Mouse (Mus musculus) liver, embryonic 11.5 days (tissue): Measurements from ENCODE around the gene Mcm8. TPM values are rescaled to one million over a fixed set of nuclear protein-coding genes. Genes with fewer than 3 reads are reported as not detected.

Experiments
- ATAC-seq: fragments of 200-750 bp; cut with Nextera tagmentation; replicated peaks from 2 replicates; pipeline ENCODE4 v1.8.0; 2017; ENCODE audit warnings: moderate number of reproducible peaks, mild to moderate bottlenecking, moderate TSS enrichment, moderate library complexity; ENCODE audit not compliant: low FRiP score
- DNase-seq: peaks from one replicate; pipeline ENCODE4 v3.0.0-alpha.2; 2017; ENCODE audit warnings: low spot score
- H3K27ac ChIP-seq: fragments of 300-500 bp; sonication (generic); 2 replicates; pipeline ENCODE4 v1.5.1; 2014; ENCODE audit warnings: mild to moderate bottlenecking, low read depth, low read length, control low read depth
- H3K27me3 ChIP-seq: fragments of 300-500 bp; sonication (generic); replicated peaks from 2 replicates; pipeline ENCODE4 v1.6.1; 2014; ENCODE audit warnings: low read length, mixed read lengths; ENCODE audit not compliant: control insufficient read depth, insufficient read depth
- H3K36me3 ChIP-seq: fragments of 300-500 bp; sonication (generic); 2 replicates; pipeline ENCODE4 v1.6.1; 2014; ENCODE audit warnings: mild to moderate bottlenecking, low read length, moderate library complexity, mixed read lengths; ENCODE audit not compliant: control insufficient read depth, insufficient read depth
- H3K4me1 ChIP-seq: fragments of 300-500 bp; sonication (generic); replicated peaks from 2 replicates; pipeline ENCODE4 v1.6.1; 2014; ENCODE audit warnings: low read length, mixed read lengths; ENCODE audit not compliant: control insufficient read depth, insufficient read depth
- H3K4me2 ChIP-seq: fragments of 300-500 bp; sonication (generic); 2 replicates; pipeline ENCODE4 v1.6.1; 2014; ENCODE audit warnings: mild to moderate bottlenecking, control low read depth, moderate library complexity
- H3K4me3 ChIP-seq: fragments of 300-500 bp; sonication (generic); 2 replicates; pipeline ENCODE4 v1.5.1; 2014; ENCODE audit warnings: low read depth, low read length, control low read depth
- H3K9ac ChIP-seq: fragments of 300-500 bp; sonication (generic); 2 replicates; pipeline ENCODE4 v1.6.1; 2014; ENCODE audit warnings: low read depth, low read length, control low read depth
- H3K9me3 ChIP-seq: fragments of 300-500 bp; sonication (generic); 2 replicates; pipeline ENCODE4 v1.6.1; 2016; ENCODE audit warnings: low read length, inconsistent platforms, mixed read lengths; ENCODE audit not compliant: control insufficient read depth
- WGBS: fragments of 180-500 bp; shearing (Covaris S2); extraction: QIAGEN DNeasy Blood & Tissue Kit; methylation state at CpG from one replicate; pipeline ENCODE4 v1.1.7; 2014; 5-methylcytosine and 5-hydroxymethylcytosine counted together
- polyA plus RNA-seq: library from polyadenylated mRNA; unstranded; fragments of >200 nt; fragmentation: Nextera tagmentation; extraction: Ambion mirVana; gene quantifications from 2 replicates; pipeline ENCODE4 v1.2.1, GENCODE M21; 2014

The Mcm8 gene
- polyA plus RNA-seq, 1 experiment from 2014 or later = 19.8 TPM

DNA sequence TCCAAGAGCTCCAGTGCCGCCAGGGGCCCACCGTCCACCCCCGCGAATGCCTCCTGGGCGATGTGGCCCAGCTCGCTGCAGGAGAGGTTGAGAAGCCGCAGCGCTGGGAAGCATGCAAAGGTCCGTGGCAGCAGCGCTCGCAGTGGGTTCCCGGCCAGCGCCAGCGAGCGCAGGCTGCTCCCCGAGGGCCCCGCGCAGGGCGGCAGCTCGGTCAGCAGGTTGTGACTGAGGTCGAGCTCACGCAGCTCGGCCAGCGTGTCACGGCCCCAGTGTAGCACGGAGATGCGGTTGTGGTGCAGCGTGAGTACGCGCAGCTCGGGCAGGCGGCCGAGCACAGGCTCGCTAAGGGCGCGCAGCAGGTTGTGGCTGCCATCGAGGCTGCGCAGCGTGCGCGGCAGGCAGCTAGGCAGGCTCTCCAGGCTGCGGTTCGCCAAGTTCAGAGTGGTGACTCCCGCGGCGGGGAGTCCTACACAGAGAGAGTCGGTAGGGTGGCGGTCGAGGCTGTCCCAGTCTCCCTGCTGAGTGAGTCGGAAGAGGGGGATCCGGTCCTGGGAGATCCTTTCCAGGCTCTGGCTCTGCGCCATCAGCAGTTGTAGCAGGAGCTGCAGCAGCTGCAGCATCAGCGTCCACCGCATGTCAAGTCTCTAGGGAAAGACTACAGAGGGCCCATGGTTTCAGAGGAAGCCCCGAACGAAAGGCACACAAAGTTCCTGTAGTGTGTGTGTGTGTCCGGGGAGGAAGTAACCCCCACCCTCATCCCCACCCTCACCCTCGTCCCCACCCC is 63.5 kb downstream of the Mcm8 start:
- no peak overlapping the region for H3K27ac ChIP-seq
- H3K36me3 ChIP-seq = no peaks in the 10 kb centered on the region
- peak overlapping the region; percentile 85 for H3K4me2 ChIP-seq
- under 1% methylated on average over 58 of the region's 58 CpGs for WGBS
- peak overlapping the region; percentile 49 for H3K4me3 ChIP-seq
- peaks cover 9% of the 10 kb centered on the region for H3K4me1 ChIP-seq
- ATAC-seq = peak; percentile 42; the same call in 1 of the 2 replicates
- no peak overlapping the region for H3K9ac ChIP-seq
- peak; percentile 68 for DNase-seq
- H3K9me3 ChIP-seq = no peaks in the 10 kb centered on the region
- peaks cover 43% of the 10 kb centered on the region for H3K27me3 ChIP-seq

DNA sequence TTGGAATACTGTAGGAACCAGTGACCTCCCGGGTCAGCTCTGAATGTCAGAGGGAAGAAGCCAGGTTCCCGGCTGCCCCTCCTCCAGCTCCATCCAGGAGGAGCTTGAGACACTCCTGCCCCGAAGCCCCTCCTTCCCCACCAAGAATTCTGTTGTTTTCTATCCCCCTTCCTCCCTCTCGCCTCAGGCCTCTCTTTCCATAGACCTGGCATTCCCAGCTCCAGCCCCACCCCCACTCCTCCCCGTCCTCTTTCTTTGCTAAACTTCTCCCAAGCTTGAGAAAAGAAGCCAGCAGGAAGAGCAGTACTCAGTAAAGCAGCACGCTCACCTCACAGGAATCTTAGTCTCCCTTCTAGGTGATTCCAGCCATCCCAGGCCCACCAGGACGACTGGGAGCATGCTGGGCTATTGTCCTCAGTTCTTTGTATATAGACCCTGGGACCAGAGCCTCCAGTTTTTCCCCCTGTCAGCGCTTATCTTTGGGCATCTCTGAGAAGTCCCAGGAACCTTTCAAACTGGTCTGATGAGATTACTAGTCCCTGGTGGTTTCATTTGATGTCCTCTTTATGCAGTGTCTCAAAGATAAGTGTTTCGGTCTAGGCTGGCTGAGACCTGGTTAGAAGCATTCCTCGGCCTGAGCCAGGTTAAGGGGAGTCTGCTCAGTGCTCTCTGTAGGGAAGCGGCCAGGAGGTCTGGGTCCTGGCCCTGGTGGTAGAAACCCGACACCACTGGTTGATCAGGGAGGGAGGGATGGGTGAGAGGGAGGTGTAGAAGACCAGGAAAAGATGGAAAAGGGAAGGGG is 65.1 kb downstream of the Mcm8 start, which contains the start of gene Lrrn4:
Gene Lrrn4, minus strand, starts transcription at position 48 of the 802 bp plus-strand sequence.
- Histone ChIP-seq H3K4me3 (peak within 1 kb of the TSS; percentile 49), H3K9me3 (no peaks in the 10 kb centered on the region), H3K36me3 (no peaks in the 10 kb centered on the region), H3K9ac (no peak within 1 kb of the TSS), H3K4me1 (peaks cover 9% of the 10 kb centered on the region), H3K27me3 (peaks cover 43% of the 10 kb centered on the region), H3K27ac (no peak within 1 kb of the TSS), H3K4me2 (peak within 1 kb of the TSS; percentile 85)
- ATAC-seq = no peak
- DNase-seq = no peak
- WGBS = 9% methylated on average over 12 of the region's 12 CpGs

DNA sequence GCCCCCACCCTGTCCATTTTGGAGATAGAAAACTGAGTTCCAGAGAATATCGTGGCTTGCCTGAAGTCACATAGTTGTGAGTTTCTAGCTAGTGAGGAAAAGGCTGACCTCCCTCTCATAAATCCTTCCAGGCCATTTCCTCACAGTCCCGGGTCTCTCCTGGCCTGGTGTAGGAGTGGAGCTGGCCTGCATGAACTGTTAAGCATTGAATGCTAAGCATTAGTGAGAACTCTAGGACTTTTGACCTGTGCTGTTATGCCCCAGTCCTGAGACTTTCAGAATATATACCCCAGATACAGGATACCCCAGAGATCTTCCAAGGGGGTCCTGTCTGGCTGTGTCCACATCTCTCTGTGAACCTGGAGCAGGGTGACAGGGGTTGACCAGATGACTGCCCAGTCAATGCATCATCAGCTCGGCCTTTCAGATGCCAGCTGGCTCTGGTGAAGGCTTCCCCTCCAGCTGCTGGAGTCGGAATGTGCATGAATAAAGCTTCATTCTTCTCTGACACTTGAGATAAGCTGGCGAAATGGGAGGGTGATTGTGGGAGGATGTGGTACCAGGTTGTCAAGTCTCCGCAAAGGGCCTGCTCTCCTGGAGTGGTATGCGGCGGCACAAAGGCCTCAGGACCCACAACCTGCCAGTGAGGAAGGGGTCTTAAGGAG is 68.5 kb downstream of the Mcm8 start:
- Histone ChIP-seq H3K27ac (no peak overlapping the region), H3K9me3 (no peaks in the 10 kb centered on the region), H3K36me3 (no peaks in the 10 kb centered on the region), H3K9ac (no peak overlapping the region), H3K4me2 (no peak overlapping the region), H3K4me3 (no peak overlapping the region), H3K27me3 (peaks cover 18% of the 10 kb centered on the region), H3K4me1 (peaks cover 4% of the 10 kb centered on the region)
- ATAC-seq = no peak
- no peak for DNase-seq
- 50% methylated on average over 8 of the region's 8 CpGs for WGBS

DNA sequence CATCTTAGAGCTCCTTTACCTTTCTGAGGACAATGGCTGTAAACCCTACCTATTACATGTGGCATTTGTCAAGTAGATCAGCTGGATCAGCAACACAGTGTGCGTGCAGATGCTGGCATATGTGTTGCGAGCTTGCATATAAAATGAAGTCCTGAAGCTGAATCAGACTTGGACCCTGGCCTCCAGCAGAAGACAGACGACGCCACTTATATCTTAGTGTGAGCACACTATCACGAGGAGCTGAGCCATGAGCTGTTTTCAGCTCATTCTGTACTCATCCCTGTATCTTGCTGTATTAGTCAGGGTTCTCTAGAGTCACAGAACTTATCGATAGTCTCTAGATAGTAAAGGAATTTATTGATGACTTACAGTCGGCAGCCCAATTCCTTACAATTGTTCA is 69.4 kb downstream of the Mcm8 start:
- no peak overlapping the region for H3K9ac ChIP-seq
- H3K36me3 ChIP-seq = no peaks in the 10 kb centered on the region
- no peak overlapping the region for H3K27ac ChIP-seq
- 83% methylated on average over 7 of the region's 7 CpGs for WGBS
- peaks cover 9% of the 10 kb centered on the region for H3K27me3 ChIP-seq
- no peak for DNase-seq
- ATAC-seq = no peak
- no peaks in the 10 kb centered on the region for H3K9me3 ChIP-seq
- no peak overlapping the region for H3K4me3 ChIP-seq
- H3K4me2 ChIP-seq = no peak overlapping the region
- H3K4me1 ChIP-seq = peaks cover 3% of the 10 kb centered on the region; the same call in 1 of the 2 replicates

Other genes with a start within 250 kb of the Mcm8 start
- 23.2 and 25.8 TPM in 2 replicates for gene Gpcpd1, start 228.4 kb upstream of the Mcm8 start, polyA plus RNA-seq
- gene Shld1, start 129.2 kb upstream of the Mcm8 start, polyA plus RNA-seq = 14.1 and 14.9 TPM in 2 replicates
- gene Chgb, start 34.9 kb upstream of the Mcm8 start, polyA plus RNA-seq = 0.10 and 0.34 TPM in 2 replicates
- gene Trmt6, start 86 bp upstream of the Mcm8 start, polyA plus RNA-seq = 44.5 and 46.6 TPM in 2 replicates
- 19.3 and 21.7 TPM in 2 replicates for gene Crls1, start 30.5 kb downstream of the Mcm8 start, polyA plus RNA-seq
- 3.2 and 3.9 TPM in 2 replicates for gene Lrrn4, start 64.8 kb downstream of the Mcm8 start, polyA plus RNA-seq
- 0.60 and 0.71 TPM in 2 replicates for gene Fermt1, start 129.8 kb downstream of the Mcm8 start, polyA plus RNA-seq